Mouse (Mus musculus) bone marrow, adult 2 months (tissue): ENCODE results near the gene Svbp.

Source experiments
- CTCF ChIP-seq: fragments of 200-500 bp; IDR thresholded peaks from 2 replicates; pipeline ENCODE4 v1.5.1; 2011; ENCODE audit warnings: low read length, control low read depth; ENCODE audit not compliant: control insufficient read depth, insufficient read depth
- POLR2A ChIP-seq: fragments of 200-500 bp; IDR thresholded peaks from 2 replicates; pipeline ENCODE4 v1.6.1; 2011; ENCODE audit warnings: low read depth, mild to moderate bottlenecking, control low read depth, low read length, borderline replicate concordance; ENCODE audit not compliant: control insufficient read depth

- TF ChIP-seq POLR2A (no peak), CTCF (no peak)
Observed at GRCm38 (mm10) chr4:119246688-119247225, 51.7 kb downstream of the Svbp start.
